Mouse (Mus musculus) bone marrow macrophage, adult 2 months (primary cell): ENCODE results near the gene Rnf144b. TPM values are rescaled to one million over a fixed set of nuclear protein-coding genes. Genes with fewer than 3 reads are reported as not detected.

Experiments used
- H3K27ac ChIP-seq: 2 replicates; pipeline ENCODE4 v1.5.1; 2012; ENCODE audit warnings: low read depth, low read length; ENCODE audit not compliant: insufficient read depth
- H3K4me1 ChIP-seq: 2 replicates; pipeline ENCODE4 v1.6.1; 2012; ENCODE audit warnings: low read length; ENCODE audit not compliant: control insufficient read depth, insufficient read depth
- H3K4me3 ChIP-seq: 2 replicates; pipeline ENCODE4 v1.5.1; 2012; ENCODE audit warnings: mild to moderate bottlenecking, low read length, moderate library complexity; ENCODE audit not compliant: insufficient read depth
- CTCF ChIP-seq: IDR thresholded peaks from 2 replicates; pipeline ENCODE4 v1.5.1; 2012; ENCODE audit warnings: low read depth, mild to moderate bottlenecking, low read length, moderate library complexity
- POLR2A ChIP-seq: IDR thresholded peaks from 2 replicates; pipeline ENCODE4 v1.6.1; 2012; ENCODE audit warnings: mild to moderate bottlenecking, low read depth, low read length, borderline replicate concordance
- polyA plus RNA-seq: library from polyadenylated mRNA; stranded (reverse); fragments of >200 nt; gene quantifications from 2 replicates; pipeline ENCODE4 v1.2.4, GENCODE M21; 2012; ENCODE audit not compliant: missing spikeins, insufficient read depth, insufficient read length

The Rnf144b gene
- polyA plus RNA-seq, 1 experiment, result 44.3 TPM

DNA sequence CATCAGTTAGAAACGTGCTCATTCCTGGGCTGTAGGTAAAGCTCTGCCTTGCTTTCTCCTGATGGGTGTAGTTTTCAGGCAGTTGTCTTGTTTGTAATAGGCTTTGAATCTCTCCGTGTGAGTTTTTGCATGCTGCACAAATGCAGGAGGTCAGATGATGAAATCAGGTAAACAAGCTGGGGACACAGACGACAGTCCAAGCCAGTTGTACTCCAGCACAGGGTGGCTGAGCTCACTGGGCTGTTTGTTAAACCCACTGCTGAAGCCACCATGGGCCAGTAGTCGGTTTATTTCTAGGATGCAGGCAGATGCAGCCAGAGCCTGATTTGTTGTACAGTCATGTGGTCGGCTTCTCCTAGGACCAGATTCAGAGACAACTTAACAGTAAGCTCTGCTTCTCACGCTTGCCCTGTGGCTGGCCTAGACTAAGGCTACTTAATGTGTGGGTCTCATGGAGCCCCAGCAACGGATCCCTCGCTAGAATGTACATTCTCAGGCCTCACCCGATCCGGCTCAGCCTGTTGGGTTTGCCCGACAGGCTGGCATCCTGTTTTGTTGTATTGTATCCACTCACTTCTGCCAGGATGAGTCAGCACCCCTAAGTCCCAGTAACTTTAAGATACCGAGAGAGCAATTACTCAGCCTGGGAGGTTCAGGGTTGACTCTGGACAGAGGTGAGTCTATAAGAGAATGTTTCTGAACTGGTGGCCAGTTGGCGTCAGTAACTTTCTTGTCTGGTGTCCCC is 48.5 kb downstream of the Rnf144b start:
- Histone ChIP-seq H3K4me3 (no peak overlapping the region), H3K4me1 (peaks cover 22% of the 10 kb centered on the region), H3K27ac (no peak overlapping the region)
- TF ChIP-seq CTCF (no peak), POLR2A (no peak)

- TF ChIP-seq CTCF (no peak), POLR2A (no peak)
- Histone ChIP-seq H3K27ac (peak overlapping the region; percentile 40), H3K4me1 (peaks cover 22% of the 10 kb centered on the region)
Observed at GRCm38 (mm10) chr13:47172891-47173290, 50.4 kb downstream of the Rnf144b start.

DNA sequence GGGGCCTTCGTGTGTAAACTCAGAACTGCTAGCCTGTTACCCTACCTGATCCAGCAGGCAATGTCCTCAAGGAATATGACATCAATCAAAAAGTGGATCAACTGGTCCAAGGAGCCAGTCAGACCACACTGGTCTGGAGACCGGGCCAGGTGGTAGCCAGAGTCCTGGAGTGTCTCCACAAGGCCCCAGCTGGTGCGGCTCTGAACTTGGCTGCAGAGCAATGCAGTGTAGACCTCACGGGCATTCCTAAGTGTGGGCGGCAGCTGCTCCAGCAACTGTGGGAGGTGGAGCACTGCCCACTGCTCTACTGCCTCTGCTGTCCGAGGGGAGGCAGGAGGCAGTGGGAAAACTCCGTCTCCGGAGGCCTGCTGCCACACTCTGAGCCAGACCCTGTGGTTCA is 55.7 kb downstream of the Rnf144b start:
- H3K4me1 ChIP-seq, result peaks cover 19% of the 10 kb centered on the region
- H3K27ac ChIP-seq, result no peak overlapping the region
- TF ChIP-seq POLR2A, result no peak
- TF ChIP-seq CTCF, result no peak
- no peak overlapping the region for H3K4me3 ChIP-seq

More at GRCm38 (mm10) chr13:47172891-47173290, 50.4 kb downstream of the Rnf144b start:
- H3K4me3 ChIP-seq, result no peak overlapping the region

DNA sequence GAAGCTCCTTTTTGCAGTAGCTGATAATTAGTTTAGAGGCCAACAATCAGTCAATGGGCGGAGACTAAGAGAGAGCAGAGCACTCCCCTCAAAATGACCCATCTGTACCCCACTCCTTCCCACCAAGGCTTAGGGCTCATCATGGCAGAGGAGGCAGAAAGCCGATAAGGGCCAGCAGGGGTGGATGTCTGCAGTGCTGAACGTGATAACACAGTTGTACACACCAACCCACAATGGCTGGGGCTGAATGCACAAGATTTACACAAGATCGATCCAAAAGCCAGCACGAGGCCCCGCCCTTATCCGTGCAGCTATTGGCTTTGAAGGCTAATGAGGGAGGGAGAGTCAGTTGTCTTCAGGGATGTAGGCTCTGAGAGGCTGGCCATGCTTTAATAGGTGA is 58.3 kb downstream of the Rnf144b start:
- TF ChIP-seq CTCF, result no peak
- H3K27ac ChIP-seq, result no peak overlapping the region
- H3K4me1 ChIP-seq, result peaks cover 23% of the 10 kb centered on the region
- no peak overlapping the region for H3K4me3 ChIP-seq

GRCm38 (mm10) chr13:47182366-47182765 is 59.9 kb downstream of the Rnf144b start:
- H3K27ac ChIP-seq, result no peak overlapping the region
- TF ChIP-seq CTCF (no peak), POLR2A (no peak)
- H3K4me1 ChIP-seq, result peaks cover 23% of the 10 kb centered on the region
- H3K4me3 ChIP-seq, result no peak overlapping the region

DNA sequence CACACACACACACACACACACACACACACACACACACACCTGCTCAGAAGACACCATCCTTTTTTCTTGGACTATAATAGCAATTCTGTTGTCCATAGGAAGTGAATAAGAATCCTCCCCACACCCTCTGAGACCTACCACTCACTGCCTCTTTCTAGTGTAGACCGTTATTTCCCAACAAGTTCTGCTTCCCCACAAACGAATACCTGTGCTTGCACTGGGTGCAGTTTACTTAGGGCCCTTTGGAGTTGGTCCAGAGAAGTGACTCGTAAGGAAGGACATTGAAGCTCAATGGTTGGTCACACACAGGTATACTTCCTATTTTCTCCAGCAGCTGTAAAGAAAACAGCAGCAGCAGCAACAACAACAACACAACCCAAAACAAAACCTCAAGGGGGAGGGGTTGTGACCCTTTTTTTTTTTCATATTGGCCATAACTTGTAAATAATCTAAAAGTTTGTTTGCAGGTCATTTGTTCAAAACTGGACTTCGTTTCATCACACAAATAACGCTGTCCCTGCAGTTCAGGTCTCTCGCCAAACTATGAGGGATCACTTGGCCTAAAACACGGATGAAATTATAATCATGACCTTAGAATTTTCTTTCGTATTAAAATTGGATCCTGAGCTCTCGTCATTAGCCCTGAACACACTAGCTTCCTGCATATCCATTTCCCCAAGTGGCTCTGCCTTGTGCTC is 60.7 kb downstream of the Rnf144b start:
- peaks cover 27% of the 10 kb centered on the region for H3K4me1 ChIP-seq
- TF ChIP-seq CTCF (no peak), POLR2A (no peak)
- H3K4me3 ChIP-seq, result no peak overlapping the region
- no peak overlapping the region for H3K27ac ChIP-seq

- Histone ChIP-seq H3K4me3 (no peak overlapping the region), H3K4me1 (peaks cover 27% of the 10 kb centered on the region), H3K27ac (no peak overlapping the region)
- no peak for TF ChIP-seq CTCF
- TF ChIP-seq POLR2A, result no peak
Observed at GRCm38 (mm10) chr13:47183771-47184170, 61.3 kb downstream of the Rnf144b start.

DNA sequence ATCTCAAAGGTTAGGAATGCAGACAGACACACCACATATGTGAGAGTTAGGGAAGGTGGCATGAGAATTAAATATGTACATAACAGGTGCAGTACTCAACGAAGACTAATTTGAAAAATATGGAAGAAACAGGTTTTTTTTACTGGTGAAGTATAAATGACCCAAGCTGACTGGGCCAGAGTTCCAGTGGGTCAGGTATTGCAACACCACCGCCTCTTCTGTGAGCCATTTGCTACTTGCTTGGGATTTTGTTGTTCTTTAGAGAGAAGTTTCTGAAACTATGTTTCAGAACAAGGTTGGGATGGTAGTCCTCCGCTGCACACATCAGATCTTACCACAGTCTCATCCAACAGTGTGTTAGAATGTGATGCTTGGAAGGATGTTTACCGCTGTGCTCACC is 65.4 kb downstream of the Rnf144b start:
- H3K4me1 ChIP-seq, result peaks cover 31% of the 10 kb centered on the region
- H3K27ac ChIP-seq, result no peak overlapping the region
- no peak overlapping the region for H3K4me3 ChIP-seq
- no peak for TF ChIP-seq POLR2A
- TF ChIP-seq CTCF, result no peak

- Histone ChIP-seq H3K4me3 (no peak overlapping the region), H3K4me1 (peaks cover 26% of the 10 kb centered on the region), H3K27ac (peak overlapping the region; percentile 82)
- TF ChIP-seq CTCF (no peak), POLR2A (no peak)
Observed at GRCm38 (mm10) chr13:47189971-47190370, 67.5 kb downstream of the Rnf144b start.

DNA sequence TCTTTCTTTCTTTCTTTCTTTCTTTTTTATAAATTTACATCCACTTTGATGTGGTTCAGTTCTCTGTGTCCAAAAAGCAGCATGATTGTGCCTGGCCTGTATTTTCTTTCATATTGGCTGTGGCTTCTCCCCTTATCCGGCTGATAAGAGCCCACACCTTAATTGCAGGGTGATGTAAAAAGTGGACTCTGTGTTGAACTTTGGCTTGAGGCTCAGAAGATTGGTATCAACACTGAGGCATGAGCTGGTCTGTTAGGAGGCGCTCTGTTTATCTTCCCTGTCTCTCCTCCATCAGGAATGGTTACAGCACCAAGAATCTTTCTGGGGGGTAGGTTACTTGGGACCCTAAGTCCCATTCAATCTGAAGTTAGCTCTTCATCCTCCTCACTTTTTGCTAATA is 69.7 kb downstream of the Rnf144b start:
- Histone ChIP-seq H3K4me3 (no peak overlapping the region), H3K4me1 (peaks cover 38% of the 10 kb centered on the region), H3K27ac (no peak overlapping the region)
- TF ChIP-seq CTCF (no peak), POLR2A (no peak)
